Mouse (Mus musculus): Measurements from ENCODE around the gene Itgb7.
A peak's percentile ranks its signal among the peaks of the same experiment; 100 is the strongest.
"Not testable (repeated sequence)": the region's sequence is repeated elsewhere in the genome, so short reads cannot be mapped to it uniquely, and the experiment has no call there.

Gene Itgb7

GRCm38 (mm10) chr15:102225619-102226018, 6.1 kb downstream of the Itgb7 start:
- not testable (repeated sequence) for DNase-seq (ENCODE audit: low spot score)

GRCm38 (mm10) chr15:102224992-102225617, 6.6 kb downstream of the Itgb7 start:
- no peak for DNase-seq (ENCODE audit: low spot score)

GRCm38 (mm10) chr15:102224186-102224991, 7.4 kb downstream of the Itgb7 start:
- DNase-seq (ENCODE audit: low spot score) = peak; percentile 84

GRCm38 (mm10) chr15:102222386-102222785, 9.4 kb downstream of the Itgb7 start:
- no peak for DNase-seq (ENCODE audit: low spot score)

GRCm38 (mm10) chr15:102217325-102217724, 14.4 kb downstream of the Itgb7 start:
- no peak for DNase-seq (ENCODE audit: low spot score)

GRCm38 (mm10) chr15:102216459-102217228, 15.1 kb downstream of the Itgb7 start:
- no peak for DNase-seq (ENCODE audit: low spot score)

DNA sequence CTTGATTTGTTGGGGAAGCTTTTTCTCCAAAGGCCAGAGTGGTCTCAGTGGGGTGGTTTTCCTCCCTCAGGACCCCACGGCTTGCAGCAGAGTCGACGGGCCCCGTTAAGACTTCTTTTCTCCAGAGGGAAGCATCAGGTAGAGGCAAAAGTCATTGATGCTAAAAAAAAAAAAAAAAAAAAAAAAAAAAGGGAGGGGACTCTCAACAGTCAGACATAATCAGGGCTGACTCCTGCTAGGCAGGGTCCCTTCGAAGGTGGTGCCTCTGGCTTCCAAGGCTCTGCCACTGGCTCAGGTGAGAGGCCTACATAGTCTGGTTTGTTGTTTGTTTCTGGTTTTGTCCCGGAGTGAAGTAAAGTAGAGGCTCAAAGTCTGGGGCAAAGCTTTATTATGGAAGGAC, 16.1 kb downstream of the Itgb7 start:
- no peak for DNase-seq (ENCODE audit: low spot score)

GRCm38 (mm10) chr15:102214132-102214531, 17.6 kb downstream of the Itgb7 start:
- no peak for DNase-seq (ENCODE audit: low spot score)

DNA sequence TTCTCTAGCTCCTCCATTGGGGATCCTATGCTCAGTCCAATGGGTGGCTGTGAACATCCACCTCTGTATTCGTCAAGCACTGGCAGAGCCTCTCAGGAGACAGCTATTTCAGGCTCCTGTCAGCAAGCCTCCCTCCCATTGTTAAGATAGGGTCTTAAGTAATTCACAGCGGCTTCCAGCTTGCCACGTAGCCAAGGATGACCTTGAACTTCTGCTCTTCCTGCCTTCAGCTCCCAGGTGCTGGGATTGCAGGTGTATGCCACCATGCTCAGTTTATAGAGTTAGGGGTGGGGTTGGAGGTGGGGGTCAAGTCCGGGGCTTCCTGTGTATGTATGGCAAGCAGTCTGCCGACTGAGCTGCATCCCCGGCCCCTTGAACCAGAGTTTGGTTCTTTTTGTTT, 19.8 kb downstream of the Itgb7 start:
- DNase-seq (ENCODE audit: low spot score) = no peak

DNA sequence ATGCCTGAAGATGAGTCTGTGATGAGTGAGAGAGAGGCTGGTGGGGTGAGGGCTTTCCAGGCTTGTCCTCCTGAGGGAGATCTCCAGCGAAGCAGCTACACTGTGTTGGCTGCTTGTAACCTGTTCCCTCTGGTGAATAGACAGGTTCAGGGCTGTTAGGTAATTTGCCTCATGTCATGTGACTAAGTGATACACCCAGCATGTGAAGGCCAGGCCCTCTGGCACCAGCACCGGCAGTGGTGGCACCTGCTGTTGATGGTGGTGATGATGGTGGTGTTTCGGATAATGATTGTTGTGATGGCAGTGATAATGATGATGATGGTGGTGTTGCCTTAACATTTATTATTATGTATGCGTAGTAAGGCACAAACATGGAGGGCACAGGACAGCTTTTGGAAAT, 20.9 kb downstream of the Itgb7 start:
- no peak for DNase-seq (ENCODE audit: low spot score)

DNA sequence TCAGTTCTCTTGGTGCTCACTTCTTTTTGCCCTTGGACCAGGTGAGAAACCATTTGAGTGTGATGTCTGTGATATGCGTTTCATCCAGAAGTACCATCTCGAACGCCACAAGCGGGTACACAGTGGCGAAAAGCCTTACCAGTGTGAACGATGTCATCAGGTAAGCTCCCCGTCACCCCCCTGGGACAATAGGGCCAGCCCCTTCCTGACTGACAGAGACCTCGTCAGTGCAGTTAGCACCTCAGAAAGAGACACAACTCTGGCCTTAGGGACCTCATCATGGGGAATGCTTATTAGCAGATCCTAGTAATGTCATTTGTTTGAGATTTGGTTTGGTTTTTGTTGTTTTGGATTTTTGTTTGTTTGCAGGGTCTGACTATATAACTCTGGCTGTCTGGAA, 22.6 kb downstream of the Itgb7 start:
- DNase-seq (ENCODE audit: low spot score) = no peak

DNA sequence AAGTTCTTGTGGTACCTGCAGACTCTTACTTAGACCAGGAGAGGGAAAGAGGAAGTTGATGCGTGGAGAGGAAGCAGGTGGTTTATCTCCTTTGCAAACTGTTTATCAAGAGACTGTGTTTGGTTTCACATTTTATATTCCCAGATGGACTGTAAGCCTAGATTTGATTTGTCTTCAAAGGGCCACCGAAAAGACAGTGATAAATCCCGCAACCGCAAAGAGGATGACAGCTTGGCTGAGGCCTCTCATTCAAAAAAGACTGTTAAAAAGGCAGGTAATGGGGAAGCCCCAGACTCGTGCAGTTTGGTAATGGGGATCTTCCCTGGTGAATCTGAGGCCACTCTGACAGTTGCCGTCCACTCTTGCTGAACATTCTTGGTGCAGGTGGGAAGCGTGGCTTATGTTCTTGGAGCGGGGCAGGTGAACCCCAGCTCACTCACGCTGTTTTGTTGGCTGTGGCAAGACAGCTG, 23.6 kb downstream of the Itgb7 start:
- no peak for DNase-seq (ENCODE audit: low spot score)

- DNase-seq (ENCODE audit: low spot score) = no peak
Measured at GRCm38 (mm10) chr15:102207351-102207750, 24.4 kb downstream of the Itgb7 start.

GRCm38 (mm10) chr15:102205779-102206178, 26.0 kb downstream of the Itgb7 start:
- DNase-seq (ENCODE audit: low spot score) = peak; percentile 62

- DNase-seq (ENCODE audit: low spot score) = no peak
Measured at GRCm38 (mm10) chr15:102204674-102205505, 26.9 kb downstream of the Itgb7 start, which contains the start of gene Csad. Gene Csad (minus strand): TSS chr15:102204724.

DNA sequence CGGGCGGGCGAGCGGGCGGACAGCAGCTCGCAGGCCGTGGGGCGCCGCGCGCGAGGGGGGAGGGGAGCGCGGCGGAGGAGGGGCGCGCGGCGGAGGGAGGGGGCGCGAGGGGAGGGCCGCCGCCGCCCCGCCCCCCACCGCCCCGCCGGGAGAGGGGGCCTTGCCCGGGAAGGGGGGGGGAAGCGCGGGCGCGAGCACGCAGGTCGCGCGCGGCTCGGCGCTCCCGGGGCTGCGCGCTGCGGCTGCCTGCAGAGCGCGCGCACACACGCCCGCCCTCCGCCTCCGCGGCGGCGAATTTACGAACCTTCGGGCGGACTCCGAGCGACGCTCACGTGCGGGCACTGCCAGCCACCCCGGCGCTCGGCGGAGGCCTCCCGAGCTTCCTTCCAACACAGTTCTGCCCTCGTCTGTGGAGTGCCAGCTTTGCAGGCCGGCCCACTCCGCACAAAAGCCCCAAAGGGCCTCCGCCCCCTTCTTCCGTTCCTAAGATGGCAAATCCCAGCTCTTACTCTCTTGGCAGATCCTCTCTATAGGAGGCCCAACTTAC, 27.8 kb downstream of the Itgb7 start:
- peak; percentile 64 for DNase-seq (ENCODE audit: low spot score)

GRCm38 (mm10) chr15:102202971-102203834, 28.5 kb downstream of the Itgb7 start, which contains the start of gene Zfp740:
Gene Zfp740 (plus strand): TSS chr15:102203249.
- peak; percentile 95 for DNase-seq (ENCODE audit: low spot score)

GRCm38 (mm10) chr15:102198841-102199240, 32.9 kb downstream of the Itgb7 start:
- no peak for DNase-seq (ENCODE audit: low spot score)

DNA sequence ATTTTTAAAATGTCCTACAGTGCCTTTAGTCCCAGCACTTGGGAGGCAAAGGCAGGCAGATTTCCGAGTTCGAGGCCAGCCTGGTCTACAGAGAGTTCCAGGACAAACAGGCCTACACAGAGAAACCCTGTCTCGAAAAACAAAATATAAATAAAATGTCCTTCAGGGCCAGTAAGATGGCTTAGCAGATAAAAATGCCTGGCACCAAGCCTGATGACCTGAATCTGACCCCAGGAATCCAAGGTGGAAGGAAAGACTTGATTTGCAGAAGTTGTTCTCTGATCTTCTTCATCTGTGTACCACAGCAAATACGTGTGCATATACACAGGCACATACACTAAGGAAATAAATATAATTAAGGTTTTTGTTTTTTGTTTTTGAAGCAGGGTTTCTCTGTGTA, 36.4 kb downstream of the Itgb7 start:
- no peak for DNase-seq (ENCODE audit: low spot score)

GRCm38 (mm10) chr15:102194439-102194838, 37.3 kb downstream of the Itgb7 start:
- no peak for DNase-seq (ENCODE audit: low spot score)
